Mouse (Mus musculus): ENCODE results near the gene Slc15a3.

- TF ChIP-seq POLR2A (IDR thresholded peaks at IDR 0.05; ENCODE audit: borderline replicate concordance, extremely low read depth, low read depth, low read length) (no peak), CTCF (IDR thresholded peaks at IDR 0.05; ENCODE audit: insufficient read depth, low read length) (no peak)
Measured at GRCm38 (mm10) chr19:10818217-10818946, 21.1 kb upstream of the Slc15a3 start.
